Mouse (Mus musculus): ENCODE data around the gene Olfr1155.

The Olfr1155 gene

DNA sequence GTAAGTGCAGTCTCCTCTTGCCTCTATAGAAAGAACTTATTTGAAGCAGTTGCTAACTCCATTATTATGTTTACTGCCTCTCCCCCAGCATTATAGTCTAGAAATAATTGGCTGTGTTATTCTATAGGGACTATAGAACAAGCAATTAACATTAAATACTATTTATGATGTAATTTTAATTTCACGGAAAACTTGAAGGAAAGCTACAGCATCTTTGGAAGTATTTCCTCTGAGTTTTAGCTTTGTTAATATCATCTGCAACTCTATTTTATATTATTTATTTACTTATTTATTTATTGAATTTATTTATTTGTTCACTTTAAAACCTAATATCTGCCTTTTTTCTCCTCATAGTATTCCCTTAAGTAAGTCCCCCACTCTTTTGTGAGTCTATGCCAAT lies at the start of gene Olfr1155:
Olfr1155 (minus strand) TSS at position 101 of the 400 bp plus-strand sequence.
- no peak for DNase-seq (ENCODE audit: low read depth, low spot score)

DNA sequence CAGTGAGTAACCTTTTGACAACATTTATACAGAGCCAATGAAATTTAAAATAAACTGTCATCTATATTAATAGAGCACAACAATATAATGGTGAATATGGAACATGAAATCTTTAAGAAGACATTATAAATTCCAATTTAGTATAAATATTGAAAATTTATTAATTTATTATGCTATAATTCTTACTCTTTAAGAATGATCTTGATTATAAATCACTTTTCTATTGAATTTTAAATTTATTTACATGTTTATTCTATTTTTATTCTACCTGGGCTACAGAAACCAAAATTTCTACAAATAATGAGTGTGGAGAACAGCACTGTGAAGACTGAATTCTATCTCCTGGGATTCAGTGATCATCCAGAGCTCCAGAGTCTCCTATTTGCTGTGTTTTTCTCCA lies 44.9 kb upstream of the Olfr1155 start, which contains the start of gene Olfr1158:
Olfr1158 (plus strand) TSS at position 301 of the 400 bp plus-strand sequence.
- DNase-seq (ENCODE audit: low read depth, low spot score) = no peak

DNA sequence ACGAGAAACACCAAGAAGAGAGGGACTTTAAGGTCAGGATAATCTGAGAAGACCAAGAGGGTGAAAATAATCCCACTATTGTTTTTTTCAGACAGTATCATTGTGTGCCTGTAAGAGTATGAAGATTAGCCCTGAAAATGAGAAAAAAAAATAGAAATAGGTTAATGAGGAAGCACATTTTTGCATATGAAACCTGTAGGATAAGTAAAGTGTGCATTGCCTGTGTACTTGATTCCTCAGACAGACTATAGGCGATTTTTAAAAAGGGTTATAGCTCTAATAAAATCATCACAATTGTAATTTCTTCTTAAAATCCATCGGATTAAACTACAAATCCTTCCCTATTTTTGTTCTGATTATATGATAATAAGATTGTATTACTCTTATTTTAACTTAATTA lies 29.6 kb upstream of the Olfr1155 start, which contains the start of gene Olfr74:
Olfr74 (minus strand) TSS at position 101 of the 400 bp plus-strand sequence.
- DNase-seq (ENCODE audit: low read depth, low spot score) = no peak

DNA sequence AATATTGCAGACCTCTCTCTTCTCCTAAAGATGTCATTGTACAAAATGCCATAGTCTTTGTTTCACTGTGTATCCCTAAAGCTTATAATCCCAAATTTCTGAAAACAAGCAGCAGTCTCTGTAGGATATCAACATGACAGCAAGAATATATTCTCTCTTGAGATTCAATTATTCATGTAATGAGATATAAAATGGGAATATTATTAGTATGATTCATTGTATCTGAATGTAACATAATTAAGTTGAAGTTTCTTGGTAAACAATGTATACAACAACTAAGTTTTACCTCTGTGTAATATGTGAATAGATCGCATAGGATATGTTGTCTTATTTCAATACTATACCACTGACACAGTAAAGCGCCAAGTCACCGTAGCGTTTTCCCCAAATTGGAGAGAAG lies 23.3 kb upstream of the Olfr1155 start, which contains the start of gene Olfr1157:
Olfr1157 (minus strand) TSS at position 101 of the 400 bp plus-strand sequence.
- DNase-seq (ENCODE audit: low read depth, low spot score) = no peak

DNA sequence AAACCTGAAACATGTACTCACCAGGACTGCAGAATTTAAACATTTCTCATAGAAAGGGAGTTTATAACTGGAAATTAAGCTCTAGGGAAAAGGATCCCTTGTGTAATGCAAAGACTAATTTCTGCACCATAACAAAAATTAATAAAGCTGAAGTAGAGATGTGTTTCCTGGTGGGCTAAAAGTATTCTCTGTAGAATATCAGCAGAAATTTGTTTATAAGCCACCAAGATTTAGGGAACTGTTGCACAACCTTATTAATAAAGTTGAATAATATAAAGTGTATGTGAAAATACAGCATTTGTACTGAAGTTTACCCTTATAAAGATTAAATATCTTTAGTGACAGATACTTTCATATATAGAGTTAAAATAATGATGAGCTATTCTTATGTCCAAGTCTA lies 8.1 kb upstream of the Olfr1155 start, which contains the start of gene Olfr1156:
Olfr1156 (minus strand) TSS at position 101 of the 400 bp plus-strand sequence.
- no peak for DNase-seq (ENCODE audit: low read depth, low spot score)

DNA sequence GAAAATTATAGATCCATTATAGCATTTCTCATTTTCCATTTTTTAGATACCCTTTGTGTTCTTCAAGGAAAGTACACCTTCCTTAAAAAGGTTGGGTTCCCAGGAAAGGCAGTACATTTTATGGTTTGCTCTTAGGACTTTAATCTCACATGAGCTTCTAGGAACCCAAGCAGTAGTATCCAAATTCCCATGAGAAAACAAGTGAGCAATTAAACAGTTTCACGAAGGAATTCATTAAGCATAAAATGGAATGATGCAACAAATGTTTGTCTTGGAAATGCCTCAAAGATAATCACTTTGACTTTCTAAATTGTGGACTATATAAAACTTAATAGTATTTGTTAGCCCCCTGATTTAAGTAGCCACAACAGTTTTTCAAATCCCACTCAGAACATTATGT lies 39.9 kb downstream of the Olfr1155 start, which contains the start of gene Olfr1154:
Olfr1154 (minus strand) TSS at position 101 of the 400 bp plus-strand sequence.
- DNase-seq (ENCODE audit: low read depth, low spot score) = no peak

DNA sequence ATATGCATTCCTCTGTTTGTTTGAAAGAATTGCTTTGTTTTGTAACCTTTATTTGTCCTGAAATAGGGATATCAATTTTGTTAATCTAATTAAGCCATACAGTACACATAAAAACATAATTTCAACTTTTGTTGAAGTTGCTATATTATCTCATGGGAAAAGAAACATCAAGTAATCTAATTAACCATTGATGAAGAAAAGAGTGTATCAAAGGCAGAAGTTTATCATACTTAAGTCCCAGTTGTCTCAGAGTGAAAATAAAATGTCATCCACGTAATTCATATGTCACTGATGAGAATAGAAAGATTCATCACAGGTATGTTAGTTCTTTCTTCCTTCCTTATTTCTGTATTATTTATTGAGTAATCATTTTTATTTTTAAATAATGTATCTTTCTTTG lies 50.3 kb downstream of the Olfr1155 start, which contains the start of gene Olfr1153:
Olfr1153 (plus strand) TSS at position 301 of the 400 bp plus-strand sequence.
- DNase-seq (ENCODE audit: low read depth, low spot score) = no peak

Measured in WW6 (cell line).